Mouse (Mus musculus) lung, postnatal 0 days (tissue): ENCODE results near the gene Rbm4b. TPM values are rescaled to one million over a fixed set of nuclear protein-coding genes. Genes with fewer than 3 reads are reported as not detected.

Source experiments
- ATAC-seq: fragments of 200-750 bp; cut with Nextera tagmentation; 2 replicates; pipeline ENCODE4 v1.8.0; 2017; ENCODE audit warnings: moderate library complexity
- DNase-seq: peaks from one replicate; pipeline ENCODE4 v3.0.0-alpha.2; 2016; ENCODE audit warnings: low spot score
- H3K27ac ChIP-seq: fragments of 300-500 bp; sonication (generic); 2 replicates; pipeline ENCODE4 v1.5.1; 2014; ENCODE audit warnings: antibody characterized with exemption, mild to moderate bottlenecking, low read length, mixed read lengths
- H3K27me3 ChIP-seq: fragments of 300-500 bp; sonication (generic); replicated peaks from 2 replicates; pipeline ENCODE4 v1.6.1; 2014; ENCODE audit warnings: low read length, mixed read lengths; ENCODE audit not compliant: insufficient read depth
- H3K36me3 ChIP-seq: fragments of 300-500 bp; sonication (generic); 2 replicates; pipeline ENCODE4 v1.6.1; 2014; ENCODE audit warnings: low read length, mixed read lengths; ENCODE audit not compliant: insufficient read depth
- H3K4me1 ChIP-seq: fragments of 300-500 bp; sonication (generic); 2 replicates; pipeline ENCODE4 v1.6.1; 2014; ENCODE audit warnings: antibody characterized with exemption, low read depth, low read length, mixed read lengths; ENCODE audit not compliant: insufficient read depth
- H3K4me2 ChIP-seq: fragments of 300-500 bp; sonication (generic); replicated peaks from 2 replicates; pipeline ENCODE4 v1.6.1; 2014; ENCODE audit warnings: low read depth, mild to moderate bottlenecking, low read length, moderate library complexity, mixed read lengths
- H3K4me3 ChIP-seq: fragments of 300-500 bp; sonication (generic); 2 replicates; pipeline ENCODE4 v1.5.1; 2014; ENCODE audit warnings: low read depth, low read length
- H3K9ac ChIP-seq: fragments of 300-500 bp; sonication (generic); replicated peaks from 2 replicates; pipeline ENCODE4 v1.6.1; 2014; ENCODE audit warnings: low read depth, mild to moderate bottlenecking
- H3K9me3 ChIP-seq: fragments of 300-500 bp; sonication (generic); 2 replicates; pipeline ENCODE4 v1.6.1; 2016; ENCODE audit warnings: low read length, mixed read lengths
- CTCF ChIP-seq: IDR thresholded peaks from 2 replicates; pipeline ENCODE4 v1.5.1; 2016; ENCODE audit warnings: antibody characterized with exemption, mild to moderate bottlenecking
- EP300 ChIP-seq: IDR thresholded peaks from 2 replicates; pipeline ENCODE4 v1.6.1; 2016; ENCODE audit warnings: antibody characterized with exemption, mild to moderate bottlenecking, control low read depth
- WGBS: fragments of 180-500 bp; shearing (Covaris S2); extraction: QIAGEN DNeasy Blood & Tissue Kit; methylation state at CpG from one replicate; pipeline ENCODE4 v1.1.7; 2014; 5-methylcytosine and 5-hydroxymethylcytosine counted together
- polyA plus RNA-seq: library from polyadenylated mRNA; unstranded; fragments of >200 nt; fragmentation: Nextera tagmentation; extraction: Ambion mirVana; gene quantifications from 2 replicates; pipeline ENCODE4 v1.2.1, GENCODE M21; 2015

The Rbm4b gene
- polyA plus RNA-seq, 1 experiment from 2014 or later: 23.4 TPM

GRCm38 (mm10) chr19:4762876-4763275 is 6.6 kb downstream of the Rbm4b start:
- Histone ChIP-seq H3K36me3 (peaks cover 3% of the 10 kb centered on the region; the same call in 1 of the 2 replicates), H3K4me2 (no peak overlapping the region), H3K27ac (no peak overlapping the region), H3K4me1 (peaks cover 2% of the 10 kb centered on the region; the same call in 1 of the 2 replicates), H3K4me3 (no peak overlapping the region), H3K9me3 (no peaks in the 10 kb centered on the region), H3K9ac (no peak overlapping the region), H3K27me3 (no peaks in the 10 kb centered on the region)
- ATAC-seq (no peak), DNase-seq (peak; percentile 33)
- WGBS: 57% methylated on average over 1 of the region's 1 CpGs
- TF ChIP-seq EP300: no peak
- peak; percentile 49 for TF ChIP-seq CTCF

- no peaks in the 10 kb centered on the region for H3K27me3 ChIP-seq
- no peak overlapping the region for H3K4me3 ChIP-seq
- ATAC-seq (no peak), DNase-seq (no peak)
- no peak overlapping the region for H3K9ac ChIP-seq
- H3K36me3 ChIP-seq: peaks cover 11% of the 10 kb centered on the region
- H3K4me1 ChIP-seq: no peaks in the 10 kb centered on the region
- no peak overlapping the region for H3K4me2 ChIP-seq
- TF ChIP-seq CTCF (no peak), EP300 (no peak)
- WGBS: 69% methylated on average over 10 of the region's 12 CpGs
- no peaks in the 10 kb centered on the region for H3K9me3 ChIP-seq
- no peak overlapping the region for H3K27ac ChIP-seq
These were observed 11.3 kb downstream of the Rbm4b start for GRCm38 (mm10) chr19:4767507-4768148.

- Histone ChIP-seq H3K4me1 (no peaks in the 10 kb centered on the region), H3K9ac (no peak overlapping the region), H3K4me3 (no peak overlapping the region), H3K36me3 (peaks cover 7% of the 10 kb centered on the region; the same call in 1 of the 2 replicates), H3K4me2 (no peak overlapping the region), H3K27me3 (no peaks in the 10 kb centered on the region), H3K27ac (no peak overlapping the region), H3K9me3 (no peaks in the 10 kb centered on the region)
- ATAC-seq: no peak
- no peak for DNase-seq
- no peak for TF ChIP-seq CTCF
- TF ChIP-seq EP300: no peak
- WGBS: 46% methylated on average over 3 of the region's 3 CpGs
These were observed 16.5 kb downstream of the Rbm4b start for GRCm38 (mm10) chr19:4772785-4773184.

- H3K27me3 ChIP-seq: no peaks in the 10 kb centered on the region
- no peak for TF ChIP-seq EP300
- no peak for TF ChIP-seq CTCF
- WGBS: 68% methylated on average over 2 of the region's 2 CpGs
These were observed 26.6 kb downstream of the Rbm4b start for GRCm38 (mm10) chr19:4782891-4783290.

GRCm38 (mm10) chr19:4785206-4785605 is 28.9 kb downstream of the Rbm4b start:
- Histone ChIP-seq H3K4me2 (no peak overlapping the region), H3K27me3 (no peaks in the 10 kb centered on the region), H3K27ac (no peak overlapping the region), H3K9ac (no peak overlapping the region), H3K4me1 (no peaks in the 10 kb centered on the region), H3K36me3 (peaks cover 18% of the 10 kb centered on the region), H3K4me3 (no peak overlapping the region), H3K9me3 (no peaks in the 10 kb centered on the region)
- WGBS: 85% methylated on average over 7 of the region's 7 CpGs
- DNase-seq: no peak
- ATAC-seq: no peak
- TF ChIP-seq EP300 (no peak), CTCF (no peak)

More at GRCm38 (mm10) chr19:4782891-4783290, 26.6 kb downstream of the Rbm4b start:
- DNase-seq (peak; percentile 63), ATAC-seq (peak; percentile 52)
- Histone ChIP-seq H3K4me3 (no peak overlapping the region), H3K9ac (no peak overlapping the region), H3K4me2 (no peak overlapping the region), H3K27ac (no peak overlapping the region), H3K36me3 (peaks cover 17% of the 10 kb centered on the region), H3K4me1 (no peaks in the 10 kb centered on the region), H3K9me3 (no peaks in the 10 kb centered on the region)

GRCm38 (mm10) chr19:4786313-4786712 is 30.0 kb downstream of the Rbm4b start:
- 95% methylated on average over 2 of the region's 2 CpGs for WGBS

More at GRCm38 (mm10) chr19:4786313-4786712, 30.0 kb downstream of the Rbm4b start:
- H3K36me3 ChIP-seq: peaks cover 18% of the 10 kb centered on the region
- no peak for ATAC-seq
- H3K4me2 ChIP-seq: no peak overlapping the region
- no peak overlapping the region for H3K27ac ChIP-seq
- H3K4me3 ChIP-seq: no peak overlapping the region
- H3K27me3 ChIP-seq: no peaks in the 10 kb centered on the region
- DNase-seq: no peak
- H3K4me1 ChIP-seq: no peaks in the 10 kb centered on the region
- H3K9ac ChIP-seq: no peak overlapping the region
- H3K9me3 ChIP-seq: no peaks in the 10 kb centered on the region
- TF ChIP-seq EP300: no peak
- no peak for TF ChIP-seq CTCF
